Mouse (Mus musculus) MEL (cell line): ENCODE results near the gene Nt5e. TPM values are rescaled to one million over a fixed set of nuclear protein-coding genes. Genes with fewer than 3 reads are reported as not detected.

Source experiments
- DNase-seq: peaks from one replicate; pipeline ENCODE4 v3.0.0; 2011; ENCODE audit warnings: low read depth, low spot score
- H3K27ac ChIP-seq: 2 replicates; pipeline ENCODE4 v1.5.1; 2012; ENCODE audit warnings: low read depth, mild to moderate bottlenecking, control low read depth, low read length, moderate library complexity; ENCODE audit not compliant: control insufficient read depth
- H3K27me3 ChIP-seq, 2 experiments: fragments of 150-350 bp in 1 of 2; sonication (generic) in 1 of 2; 2 replicates each; pipeline ENCODE4 v1.6.1; 2012; ENCODE audit warnings: low read length in 2 of 2, mild to moderate bottlenecking in 2 of 2, improper control_type of control experiment in 1 of 2, moderate library complexity in 1 of 2; ENCODE audit not compliant: insufficient read depth in 2 of 2, control insufficient read depth in 1 of 2
- H3K36me3 ChIP-seq, 2 experiments: 2 replicates each; pipeline ENCODE4 v1.6.1; 2012 to 2014; ENCODE audit warnings: low read length in 2 of 2, improper control_type of control experiment in 1 of 2, inconsistent platforms in 1 of 2, mild to moderate bottlenecking in 1 of 2; ENCODE audit not compliant: insufficient read depth in 2 of 2, control insufficient read depth in 1 of 2
- H3K4me1 ChIP-seq, 2 experiments: fragments of 150-350 bp in 1 of 2; sonication (generic) in 1 of 2; 2 replicates each; pipeline ENCODE4 v1.6.1; 2012; ENCODE audit warnings: low read length in 2 of 2, improper control_type of control experiment in 1 of 2, mild to moderate bottlenecking in 1 of 2; ENCODE audit not compliant: insufficient read depth in 2 of 2, control insufficient read depth in 1 of 2
- H3K4me3 ChIP-seq, 2 experiments: fragments of 150-350 bp in 1 of 2; sonication (generic) in 1 of 2; 2 replicates each; pipeline ENCODE4 v1.5.1; 2012; ENCODE audit warnings: low read depth in 2 of 2, low read length in 2 of 2, mild to moderate bottlenecking in 2 of 2, moderate library complexity in 2 of 2, control low read depth in 1 of 2, improper control_type of control experiment in 1 of 2; ENCODE audit not compliant: control insufficient read depth in 1 of 2, insufficient read depth in 1 of 2
- H3K79me2 ChIP-seq: 2 replicates; pipeline ENCODE4 v1.6.1; 2012; ENCODE audit warnings: mild to moderate bottlenecking, low read length, moderate library complexity; ENCODE audit not compliant: control insufficient read depth, poor library complexity, insufficient read depth
- H3K9ac ChIP-seq: 2 replicates; pipeline ENCODE4 v1.6.1; 2012; ENCODE audit warnings: low read depth, mild to moderate bottlenecking, control low read depth, low read length, moderate library complexity; ENCODE audit not compliant: control insufficient read depth, poor library complexity, severe bottlenecking
- H3K9me3 ChIP-seq: fragments of 150-350 bp; sonication (generic); replicated peaks from 2 replicates; pipeline ENCODE4 v1.6.1; 2012; ENCODE audit warnings: mild to moderate bottlenecking, low read length, improper control_type of control experiment, moderate library complexity; ENCODE audit not compliant: insufficient read depth
- BHLHE40 ChIP-seq: IDR thresholded peaks from 2 replicates; pipeline ENCODE4 v1.6.1; 2012; ENCODE audit warnings: low read depth, mild to moderate bottlenecking, inconsistent platforms, low read length, improper control_type of control experiment, borderline replicate concordance
- CHD2 ChIP-seq: IDR thresholded peaks from 2 replicates; pipeline ENCODE4 v1.6.1; 2011; ENCODE audit warnings: low read length, improper control_type of control experiment
- CTCF ChIP-seq, 3 experiments: IDR thresholded peaks in 2 of 3; conservative IDR thresholded peaks in 1 of 3; 2 replicates each; pipeline ENCODE4 v1.5.1; 2011 to 2012; ENCODE audit warnings: low read length in 3 of 3, low read depth in 2 of 3, mild to moderate bottlenecking in 2 of 3, improper control_type of control experiment in 1 of 3, inconsistent platforms in 1 of 3, mixed read lengths in 1 of 3, moderate library complexity in 1 of 3; ENCODE audit not compliant: control insufficient read depth in 1 of 3, insufficient read depth in 1 of 3, poor library complexity in 1 of 3, severe bottlenecking in 1 of 3
- ELF1 ChIP-seq: IDR thresholded peaks from 2 replicates; pipeline ENCODE4 v1.6.1; 2014; ENCODE audit warnings: low read depth, mild to moderate bottlenecking, inconsistent platforms, low read length, improper control_type of control experiment, moderate library complexity
- ETS1 ChIP-seq: IDR thresholded peaks from 2 replicates; pipeline ENCODE4 v1.6.1; 2012; ENCODE audit warnings: low read depth, mild to moderate bottlenecking, inconsistent platforms, low read length, improper control_type of control experiment, moderate library complexity
- GATA1 ChIP-seq: IDR thresholded peaks from 2 replicates; pipeline ENCODE4 v1.6.1; 2011; ENCODE audit warnings: low read depth, low read length, improper control_type of control experiment
- JUND ChIP-seq: IDR thresholded peaks from 2 replicates; pipeline ENCODE4 v1.6.1; 2011; ENCODE audit warnings: low read depth, mild to moderate bottlenecking, improper control_type of control experiment, low read length
- KAT2A ChIP-seq: conservative IDR thresholded peaks from 2 replicates; pipeline ENCODE4 v1.6.1; 2012; ENCODE audit warnings: low read depth, low read length, improper control_type of control experiment, inconsistent platforms
- MAFK ChIP-seq: IDR thresholded peaks from 2 replicates; pipeline ENCODE4 v1.6.1; 2011; ENCODE audit warnings: low read depth, mild to moderate bottlenecking, low read length, improper control_type of control experiment, borderline replicate concordance
- MEF2A ChIP-seq: IDR thresholded peaks from 2 replicates; pipeline ENCODE4 v1.6.1; 2014; ENCODE audit warnings: low read depth, mild to moderate bottlenecking, inconsistent platforms, low read length, improper control_type of control experiment; ENCODE audit not compliant: poor library complexity, insufficient replicate concordance, severe bottlenecking; ENCODE audit errors: extremely low read depth
- MYB ChIP-seq: IDR thresholded peaks from 2 replicates; pipeline ENCODE4 v1.6.1; 2011; ENCODE audit warnings: mild to moderate bottlenecking, low read depth, low read length, improper control_type of control experiment
- NELFE ChIP-seq: IDR thresholded peaks from 2 replicates; pipeline ENCODE4 v1.6.1; 2011; ENCODE audit warnings: low read depth, low read length, improper control_type of control experiment
- NRF1 ChIP-seq: IDR thresholded peaks from 2 replicates; pipeline ENCODE4 v1.6.1; 2014; ENCODE audit warnings: low read depth, mild to moderate bottlenecking, inconsistent platforms, low read length, improper control_type of control experiment, moderate library complexity; ENCODE audit not compliant: poor library complexity, insufficient read depth, severe bottlenecking
- POLR2AphosphoS2 ChIP-seq: IDR thresholded peaks from 2 replicates; pipeline ENCODE4 v1.6.1; 2011; ENCODE audit warnings: low read length, improper control_type of control experiment
- POLR2AphosphoS5 ChIP-seq: IDR thresholded peaks from 2 replicates; pipeline ENCODE4 v1.6.1; 2012; ENCODE audit warnings: low read depth, borderline replicate concordance, mild to moderate bottlenecking, inconsistent platforms, low read length, moderate library complexity, mixed read lengths
- RAD21 ChIP-seq: IDR thresholded peaks from 2 replicates; pipeline ENCODE4 v1.6.1; 2011; ENCODE audit warnings: mild to moderate bottlenecking, low read depth, low read length, improper control_type of control experiment
- SIN3A ChIP-seq: IDR thresholded peaks from 2 replicates; pipeline ENCODE4 v1.6.1; 2012; ENCODE audit warnings: low read length, improper control_type of control experiment, inconsistent platforms
- SMC3 ChIP-seq: IDR thresholded peaks from 2 replicates; pipeline ENCODE4 v1.6.1; 2011; ENCODE audit warnings: low read depth, low read length, improper control_type of control experiment
- TCF12 ChIP-seq: IDR thresholded peaks from 2 replicates; pipeline ENCODE4 v1.6.1; 2014; ENCODE audit warnings: low read depth, mild to moderate bottlenecking, inconsistent platforms, low read length, improper control_type of control experiment, moderate library complexity
- UBTF ChIP-seq: IDR thresholded peaks from 2 replicates; pipeline ENCODE4 v1.6.1; 2012; ENCODE audit warnings: low read depth, mild to moderate bottlenecking, inconsistent platforms, low read length, improper control_type of control experiment, moderate library complexity, borderline replicate concordance; ENCODE audit not compliant: insufficient read depth
- USF2 ChIP-seq, 2 experiments: IDR thresholded peaks; 2 replicates each; pipeline ENCODE4 v1.6.1; 2011 to 2012; ENCODE audit warnings: improper control_type of control experiment in 2 of 2, low read length in 2 of 2, borderline replicate concordance in 1 of 2, inconsistent platforms in 1 of 2, low read depth in 1 of 2, mild to moderate bottlenecking in 1 of 2; ENCODE audit not compliant: insufficient read depth in 1 of 2
- ZC3H11A ChIP-seq: IDR thresholded peaks from 2 replicates; pipeline ENCODE4 v1.6.1; 2012; ENCODE audit warnings: low read depth, mild to moderate bottlenecking, inconsistent platforms, low read length, improper control_type of control experiment
- ZKSCAN1 ChIP-seq: IDR thresholded peaks from 2 replicates; pipeline ENCODE4 v1.6.1; 2012; ENCODE audit warnings: low read depth, mild to moderate bottlenecking, inconsistent platforms, low read length, improper control_type of control experiment, moderate library complexity
- ZMIZ1 ChIP-seq: IDR thresholded peaks from 2 replicates; pipeline ENCODE4 v1.6.1; 2012; ENCODE audit warnings: low read depth, mild to moderate bottlenecking, inconsistent platforms, low read length, improper control_type of control experiment, moderate library complexity
- ZNF384 ChIP-seq: IDR thresholded peaks from 2 replicates; pipeline ENCODE4 v1.6.1; 2012; ENCODE audit warnings: low read depth, mild to moderate bottlenecking, inconsistent platforms, low read length, improper control_type of control experiment
- polyA plus RNA-seq, 2 experiments: library from polyadenylated mRNA; stranded (reverse) in 1 of 2; unstranded in 1 of 2; fragments of >175 nt in 1 of 2; fragments of >200 nt in 1 of 2; gene quantifications; 2 replicates each; pipeline versions ENCODE4 v1.2.1 to v1.2.4; 2012; ENCODE audit warnings: low replicate concordance in 2 of 2, low read depth in 1 of 2; ENCODE audit not compliant: insufficient read length in 2 of 2, insufficient read depth in 1 of 2, missing spikeins in 1 of 2
- total RNA-seq: library from RNA; depleted of rRNA; stranded (reverse); fragments of 300-350 nt; gene quantifications from 2 replicates; pipeline ENCODE4 v1.2.3, GENCODE M21; 2012

Gene Nt5e
- total and polyA plus RNA-seq, 3 experiments, result 0.12 to 0.19 TPM; not detected in 1

GRCm38 (mm10) chr9:88398461-88398860 is 71.5 kb downstream of the Nt5e start:
- TF ChIP-seq RAD21 (peak; percentile 72), CTCF (IDR thresholded peaks at IDR 0.05 in 2 of 3, conservative IDR thresholded peaks at IDR 0.05 in 1 of 3; ENCODE audit: control insufficient read depth in 1 of 3, insufficient read depth in 1 of 3, low read depth in 2 of 3, low read length in 3 of 3, poor library complexity in 1 of 3, severe bottlenecking in 1 of 3) (peak in 1 of 3 experiments; percentile 59; a peak in 3 of 6 replicates), SMC3 (peak; percentile 72), USF2 (IDR thresholded peaks at IDR 0.05; ENCODE audit: borderline replicate concordance in 1 of 2, insufficient read depth in 1 of 2, low read depth in 1 of 2, low read length in 2 of 2) (no peak), UBTF (no peak), ZC3H11A (peak; percentile 54), ZNF384 (peak; percentile 31; the same call in 1 of the 2 replicates)
- no peak overlapping the region for H3K4me3 ChIP-seq
- H3K9me3 ChIP-seq, result no peaks in the 10 kb centered on the region
- H3K79me2 ChIP-seq, result no peaks in the 10 kb centered on the region
- no peak overlapping the region for H3K27ac ChIP-seq
- peaks cover 0 to 8% of the 10 kb centered on the region in 2 experiments; a peak in 2 of 4 replicates for H3K36me3 ChIP-seq
- no peaks in the 10 kb centered on the region for H3K27me3 ChIP-seq
- DNase-seq, result peak; percentile 42
- H3K9ac ChIP-seq, result no peak overlapping the region
- no peaks in the 10 kb centered on the region for H3K4me1 ChIP-seq

- DNase-seq, result peak; percentile 48
- no peak for TF ChIP-seq MEF2A
- no peak for TF ChIP-seq KAT2A
- TF ChIP-seq TCF12, result no peak
- no peak for TF ChIP-seq MAFK
- no peak for TF ChIP-seq BHLHE40
- TF ChIP-seq ZMIZ1, result no peak
- TF ChIP-seq ELF1, result no peak
- TF ChIP-seq NELFE, result no peak
- TF ChIP-seq CHD2, result no peak
- TF ChIP-seq NRF1, result no peak
- no peak for TF ChIP-seq ZKSCAN1
- no peak for TF ChIP-seq GATA1
- TF ChIP-seq SIN3A, result no peak
- no peak for TF ChIP-seq ETS1
- TF ChIP-seq JUND, result no peak
- no peak for TF ChIP-seq POLR2AphosphoS5
- no peak for TF ChIP-seq SMC3
- TF ChIP-seq MYB, result no peak
- no peak for TF ChIP-seq POLR2AphosphoS2
- TF ChIP-seq, all 39 proteins: peak for 0
- no peak overlapping the region for H3K4me3 ChIP-seq
- H3K27me3 ChIP-seq, result no peaks in the 10 kb centered on the region
- no peak overlapping the region for H3K9ac ChIP-seq
- H3K79me2 ChIP-seq, result no peaks in the 10 kb centered on the region
- H3K36me3 ChIP-seq, result peaks cover 7 to 8% of the 10 kb centered on the region in 2 experiments
- H3K27ac ChIP-seq, result no peak overlapping the region
- peaks cover 3 to 5% of the 10 kb centered on the region in 2 experiments; a peak in 1 of 4 replicates for H3K4me1 ChIP-seq
- H3K9me3 ChIP-seq, result no peaks in the 10 kb centered on the region
These were observed 77.1 kb downstream of the Nt5e start for GRCm38 (mm10) chr9:88404088-88404487.
